Mouse (Mus musculus) hindbrain, embryonic 14.5 days (tissue): Measurements from ENCODE around the gene Trim27. TPM values are rescaled to one million over a fixed set of nuclear protein-coding genes. Genes with fewer than 3 reads are reported as not detected.

Source experiments
- ATAC-seq: fragments of 200-750 bp; cut with Nextera tagmentation; 2 replicates; pipeline ENCODE4 v1.8.0; 2017; ENCODE audit warnings: moderate number of reproducible peaks, mild to moderate bottlenecking, moderate TSS enrichment, moderate library complexity; ENCODE audit not compliant: low FRiP score
- DNase-seq: peaks from one replicate; pipeline ENCODE4 v3.0.0-alpha.2; 2015; ENCODE audit warnings: low spot score
- H3K27ac ChIP-seq: fragments of 300-500 bp; sonication (generic); 2 replicates; pipeline ENCODE4 v1.5.1; 2014; ENCODE audit warnings: mild to moderate bottlenecking, moderate library complexity
- H3K27me3 ChIP-seq: fragments of 300-500 bp; sonication (generic); 2 replicates; pipeline ENCODE4 v1.6.1; 2014; ENCODE audit warnings: mild to moderate bottlenecking, low read length, mixed read lengths; ENCODE audit not compliant: control insufficient read depth, insufficient read depth
- H3K36me3 ChIP-seq: fragments of 300-500 bp; sonication (generic); replicated peaks from 2 replicates; pipeline ENCODE4 v1.6.1; 2014; ENCODE audit not compliant: control insufficient read depth, insufficient read depth
- H3K4me1 ChIP-seq: fragments of 300-500 bp; sonication (generic); replicated peaks from 2 replicates; pipeline ENCODE4 v1.6.1; 2014; ENCODE audit warnings: antibody characterized with exemption, low read length, mixed read lengths; ENCODE audit not compliant: control insufficient read depth, insufficient read depth
- H3K4me2 ChIP-seq: fragments of 300-500 bp; sonication (generic); replicated peaks from 2 replicates; pipeline ENCODE4 v1.6.1; 2014; ENCODE audit warnings: mild to moderate bottlenecking, moderate library complexity
- H3K4me3 ChIP-seq: fragments of 300-500 bp; sonication (generic); replicated peaks from 2 replicates; pipeline ENCODE4 v1.5.1; 2014; ENCODE audit warnings: mild to moderate bottlenecking, low read length
- H3K9ac ChIP-seq: fragments of 300-500 bp; sonication (generic); 2 replicates; pipeline ENCODE4 v1.6.1; 2014
- H3K9me3 ChIP-seq: fragments of 300-500 bp; sonication (generic); 2 replicates; pipeline ENCODE4 v1.6.1; 2016; ENCODE audit warnings: low read length; ENCODE audit not compliant: control insufficient read depth
- WGBS: fragments of 180-500 bp; shearing (Covaris S2); extraction: QIAGEN DNeasy Blood & Tissue Kit; methylation state at CpG from one replicate; pipeline ENCODE4 v1.1.7; 2014; 5-methylcytosine and 5-hydroxymethylcytosine counted together
- polyA plus RNA-seq: library from polyadenylated mRNA; unstranded; fragments of >200 nt; fragmentation: Nextera tagmentation; extraction: Ambion mirVana; gene quantifications from 2 replicates; pipeline ENCODE4 v1.2.1, GENCODE M21; 2014

Gene Trim27
- polyA plus RNA-seq, 1 experiment from 2014 or later = 75.5 TPM

- Histone ChIP-seq H3K9ac (peak overlapping the region; percentile 57), H3K9me3 (no peaks in the 10 kb centered on the region), H3K4me3 (peak overlapping the region; percentile 73), H3K4me1 (no peaks in the 10 kb centered on the region), H3K27me3 (no peaks in the 10 kb centered on the region), H3K4me2 (peak overlapping the region; percentile 64), H3K27ac (no peak overlapping the region), H3K36me3 (peaks cover 16% of the 10 kb centered on the region; the same call in 1 of the 2 replicates)
- ATAC-seq (peak; percentile 51), DNase-seq (no peak)
- WGBS = 6% methylated on average over 17 of the region's 17 CpGs
Measured at GRCm38 (mm10) chr13:21199046-21200028, 20.1 kb downstream of the Trim27 start.

GRCm38 (mm10) chr13:21200043-21200999 lies 21.1 kb downstream of the Trim27 start:
- Histone ChIP-seq H3K27ac (peak overlapping the region; percentile 75), H3K36me3 (peaks cover 6% of the 10 kb centered on the region; the same call in 1 of the 2 replicates), H3K4me2 (peak overlapping the region; percentile 64), H3K9ac (peak overlapping the region; percentile 65), H3K9me3 (no peaks in the 10 kb centered on the region), H3K27me3 (no peaks in the 10 kb centered on the region), H3K4me3 (peak overlapping the region; percentile 73), H3K4me1 (no peaks in the 10 kb centered on the region)
- 4% methylated on average over 48 of the region's 48 CpGs for WGBS
- ATAC-seq = peak; percentile 97
- peak; percentile 100 for DNase-seq

DNA sequence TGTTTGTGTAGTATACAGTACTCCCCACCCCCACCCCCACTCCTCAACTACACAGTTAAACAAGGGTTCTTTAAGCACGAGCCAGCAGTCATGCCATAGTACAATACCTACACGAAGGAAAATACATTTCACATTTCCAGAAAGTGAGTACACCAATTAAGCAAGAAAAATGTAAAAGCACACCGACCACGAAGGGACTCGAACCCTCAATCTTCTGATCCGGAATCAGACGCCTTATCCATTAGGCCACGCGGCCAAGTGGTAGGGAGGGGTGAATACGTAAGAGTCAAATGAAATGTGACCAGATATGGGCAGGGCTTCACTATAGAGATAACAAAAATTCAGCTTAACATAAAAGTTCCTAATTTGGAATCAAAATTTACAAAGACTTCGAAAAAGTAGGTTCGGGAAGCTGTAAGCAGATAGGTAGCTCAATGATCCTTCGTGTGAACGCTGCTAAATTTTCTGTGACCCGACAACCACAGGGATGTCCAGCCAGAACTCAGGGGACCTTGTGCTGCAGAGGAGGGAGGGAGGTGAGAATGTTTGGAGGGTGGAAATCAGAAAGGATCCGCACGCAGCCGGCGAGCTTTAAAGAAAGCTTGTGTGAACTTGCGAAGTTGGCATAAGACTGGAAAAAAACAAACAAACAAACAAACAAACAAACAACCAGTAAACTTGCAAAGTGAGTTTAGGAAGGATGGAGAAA lies 36.2 kb downstream of the Trim27 start:
- Histone ChIP-seq H3K4me1 (no peaks in the 10 kb centered on the region), H3K4me2 (peak overlapping the region; percentile 44), H3K4me3 (peak overlapping the region; percentile 22), H3K27me3 (peaks cover 3% of the 10 kb centered on the region; the same call in 1 of the 2 replicates), H3K9me3 (0 out of 2 replicates have a peak, but pooled peaks cover 5% of the 10 kb centered on the region), H3K36me3 (no peaks in the 10 kb centered on the region), H3K27ac (no peak overlapping the region), H3K9ac (no peak overlapping the region)
- ATAC-seq = peak; percentile 86; the same call in 1 of the 2 replicates
- WGBS = 2% methylated on average over 20 of the region's 20 CpGs
- peak; percentile 89 for DNase-seq

DNA sequence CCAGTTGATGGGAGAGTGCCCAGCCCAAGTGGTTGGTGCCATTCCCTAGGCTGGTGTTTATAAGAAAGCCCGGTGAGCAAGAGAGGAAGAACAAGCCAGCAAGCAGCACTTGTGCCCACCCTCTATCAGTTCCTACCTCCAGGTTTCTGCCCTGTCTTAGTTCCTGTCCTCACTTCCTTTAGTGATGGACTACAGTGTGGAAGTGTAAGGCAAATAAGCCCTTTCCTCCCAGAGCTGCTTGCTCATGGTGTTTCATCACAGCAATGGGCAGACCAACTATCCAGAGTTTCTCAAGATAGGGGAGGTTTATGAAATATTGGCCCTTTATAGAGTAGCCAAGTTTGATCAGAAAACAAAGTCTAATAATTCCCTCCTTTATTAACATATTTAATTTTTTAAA lies 37.5 kb downstream of the Trim27 start:
- WGBS = 62% methylated on average over 1 of the region's 1 CpGs
- ATAC-seq (no peak), DNase-seq (no peak)
- Histone ChIP-seq H3K27ac (no peak overlapping the region), H3K4me2 (no peak overlapping the region), H3K27me3 (peaks cover 3% of the 10 kb centered on the region; the same call in 1 of the 2 replicates), H3K9me3 (no peaks in the 10 kb centered on the region), H3K4me3 (no peak overlapping the region), H3K4me1 (no peaks in the 10 kb centered on the region), H3K9ac (no peak overlapping the region), H3K36me3 (no peaks in the 10 kb centered on the region)

DNA sequence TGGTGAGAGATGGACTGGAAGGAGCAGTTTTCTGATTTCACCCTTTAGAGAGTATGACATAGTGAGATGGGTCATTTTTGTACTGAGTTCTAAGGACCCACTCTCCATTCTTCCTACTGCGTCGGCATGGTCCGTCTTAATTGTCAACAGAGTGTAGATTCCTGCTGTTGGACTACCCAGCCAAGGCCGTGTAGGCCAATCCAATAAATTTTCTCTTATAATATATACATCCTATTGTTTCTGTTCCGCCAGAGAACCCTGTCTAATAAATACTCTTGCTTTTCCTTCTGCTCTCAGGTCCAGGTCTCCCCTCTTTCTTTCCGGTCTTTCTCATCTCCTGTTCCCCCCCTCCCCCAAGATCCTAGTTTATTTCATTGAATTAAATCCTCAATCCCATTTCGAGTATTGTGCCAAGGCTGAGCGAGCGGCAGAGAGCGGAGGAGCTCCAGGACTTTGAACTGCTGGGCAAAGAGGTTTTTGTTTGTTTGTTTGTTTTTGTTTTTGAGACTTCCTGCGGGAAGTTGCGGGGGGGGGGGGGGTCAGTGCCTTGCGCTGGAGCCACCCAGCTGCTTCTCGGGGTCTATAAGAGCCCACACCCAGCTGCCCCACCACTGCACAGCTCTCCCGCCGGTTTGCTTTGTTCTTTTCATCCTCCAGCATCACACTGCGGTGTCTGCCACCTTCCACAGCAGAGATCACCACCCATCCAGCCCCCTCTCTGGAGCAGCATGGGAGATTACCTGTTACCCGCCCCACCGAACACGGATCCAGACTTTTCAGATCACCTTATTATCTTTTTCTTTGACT lies 42.6 kb downstream of the Trim27 start:
- Histone ChIP-seq H3K9me3 (no peaks in the 10 kb centered on the region), H3K4me2 (peak overlapping the region; percentile 69), H3K27me3 (peaks cover 3% of the 10 kb centered on the region; the same call in 1 of the 2 replicates), H3K9ac (peak overlapping the region; percentile 71), H3K4me3 (peak overlapping the region; percentile 59), H3K36me3 (no peaks in the 10 kb centered on the region), H3K27ac (peak overlapping the region; percentile 88), H3K4me1 (peaks cover 8% of the 10 kb centered on the region; the same call in 1 of the 2 replicates)
- ATAC-seq (peak; percentile 94), DNase-seq (peak; percentile 57)
- WGBS = 2% methylated on average over 20 of the region's 20 CpGs

- H3K27me3 ChIP-seq = peaks cover 3% of the 10 kb centered on the region; the same call in 1 of the 2 replicates
- no peaks in the 10 kb centered on the region for H3K9me3 ChIP-seq
- H3K27ac ChIP-seq = peak overlapping the region; percentile 88
- peak overlapping the region; percentile 71 for H3K9ac ChIP-seq
- DNase-seq (peak; percentile 97), ATAC-seq (peak; percentile 96)
- H3K4me2 ChIP-seq = peak overlapping the region; percentile 69
- H3K36me3 ChIP-seq = no peaks in the 10 kb centered on the region
- WGBS = under 1% methylated on average over 20 of the region's 20 CpGs
- peak overlapping the region; percentile 59 for H3K4me3 ChIP-seq
- H3K4me1 ChIP-seq = peaks cover 8% of the 10 kb centered on the region; the same call in 1 of the 2 replicates
Measured at GRCm38 (mm10) chr13:21222463-21223022, 43.3 kb downstream of the Trim27 start.

DNA sequence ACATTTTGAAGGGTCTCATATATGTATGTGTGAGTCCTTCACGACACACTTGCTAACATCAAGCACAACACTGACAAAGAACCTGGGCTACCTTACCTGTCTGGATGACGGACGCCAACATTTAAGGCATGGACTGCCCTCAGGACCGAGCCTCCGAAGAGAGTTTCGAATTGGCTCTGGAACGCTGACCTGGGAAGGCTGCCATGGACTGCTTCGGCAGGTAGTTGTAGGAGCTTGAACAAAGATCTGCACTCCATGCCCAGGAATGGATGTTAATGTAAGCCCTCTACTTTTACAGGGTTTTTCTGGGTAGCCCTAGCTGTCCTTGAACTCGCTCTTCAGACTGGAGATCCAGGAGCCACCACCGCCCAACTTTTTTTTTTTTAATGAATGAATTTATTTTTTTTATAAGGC lies 44.0 kb downstream of the Trim27 start:
- 3% methylated on average over 10 of the region's 10 CpGs for WGBS
- no peak for DNase-seq
- no peaks in the 10 kb centered on the region for H3K9me3 ChIP-seq
- peaks cover 8% of the 10 kb centered on the region; the same call in 1 of the 2 replicates for H3K4me1 ChIP-seq
- H3K9ac ChIP-seq = peak overlapping the region; percentile 34; the same call in 1 of the 2 replicates
- no peak overlapping the region for H3K27ac ChIP-seq
- no peaks in the 10 kb centered on the region for H3K36me3 ChIP-seq
- peak overlapping the region; percentile 59 for H3K4me3 ChIP-seq
- H3K27me3 ChIP-seq = peaks cover 3% of the 10 kb centered on the region; the same call in 1 of the 2 replicates
- ATAC-seq = no peak
- H3K4me2 ChIP-seq = peak overlapping the region; percentile 69
